Mouse (Mus musculus) CD4-positive, CD25-positive, alpha-beta regulatory T cell, adult 2 months (primary cell): ENCODE results near the gene Aldh3a1.

Source experiments
- DNase-seq: peaks from one replicate; pipeline ENCODE4 v3.0.0-alpha.2; 2012; ENCODE audit warnings: low read depth, low spot score

The Aldh3a1 gene

GRCm38 (mm10) chr11:61196616-61197353 is 10.6 kb upstream of the Aldh3a1 start:
- DNase-seq, result no peak

- DNase-seq, result no peak
Measured at GRCm38 (mm10) chr11:61197935-61198334, 9.4 kb upstream of the Aldh3a1 start.

- no peak for DNase-seq
Measured at GRCm38 (mm10) chr11:61199620-61200362, 7.5 kb upstream of the Aldh3a1 start.

- no peak for DNase-seq
Measured at GRCm38 (mm10) chr11:61202186-61202585, 5.2 kb upstream of the Aldh3a1 start.

- DNase-seq, result no peak
Measured at GRCm38 (mm10) chr11:61202810-61203209, 4.5 kb upstream of the Aldh3a1 start.

- no peak for DNase-seq
Measured at GRCm38 (mm10) chr11:61205167-61205950, 2.0 kb upstream of the Aldh3a1 start.

GRCm38 (mm10) chr11:61206136-61206535 is 1.2 kb upstream of the Aldh3a1 start:
- DNase-seq, result no peak

GRCm38 (mm10) chr11:61208316-61208715 is 979 bp downstream of the Aldh3a1 start:
- DNase-seq, result no peak

- DNase-seq, result peak; percentile 14
Measured at GRCm38 (mm10) chr11:61212102-61212501, 4.8 kb downstream of the Aldh3a1 start.

GRCm38 (mm10) chr11:61215936-61216335 is 8.6 kb downstream of the Aldh3a1 start:
- no peak for DNase-seq

- peak; percentile 11 for DNase-seq
Measured at GRCm38 (mm10) chr11:61220156-61220881, 13.0 kb downstream of the Aldh3a1 start.

- DNase-seq, result no peak
Measured at GRCm38 (mm10) chr11:61222007-61222406, 14.7 kb downstream of the Aldh3a1 start.

- no peak for DNase-seq
Measured at GRCm38 (mm10) chr11:61222971-61223745, 15.8 kb downstream of the Aldh3a1 start.

- DNase-seq, result no peak
Measured at GRCm38 (mm10) chr11:61224234-61224744, 17.0 kb downstream of the Aldh3a1 start.

- DNase-seq, result no peak
Measured at GRCm38 (mm10) chr11:61224907-61225306, 17.6 kb downstream of the Aldh3a1 start.

GRCm38 (mm10) chr11:61225511-61225910 is 18.2 kb downstream of the Aldh3a1 start:
- no peak for DNase-seq

GRCm38 (mm10) chr11:61225941-61226412 is 18.6 kb downstream of the Aldh3a1 start:
- DNase-seq, result no peak

GRCm38 (mm10) chr11:61227816-61228215 is 20.5 kb downstream of the Aldh3a1 start:
- no peak for DNase-seq

GRCm38 (mm10) chr11:61228406-61228805 is 21.1 kb downstream of the Aldh3a1 start:
- DNase-seq, result no peak

- DNase-seq, result peak; percentile 61
Measured at GRCm38 (mm10) chr11:61231329-61231728, 24.0 kb downstream of the Aldh3a1 start.
